Mouse (Mus musculus): ENCODE data around the gene Cgas.

Cgas gene

GRCm38 (mm10) chr9:78457026-78457425 is 14.0 kb upstream of the Cgas start:
- no peak for DNase-seq (ENCODE audit: low spot score)

- DNase-seq (ENCODE audit: low spot score) = peak; percentile 44
Measured at GRCm38 (mm10) chr9:78451382-78451781, 8.3 kb upstream of the Cgas start.

- no peak for DNase-seq (ENCODE audit: low spot score)
Measured at GRCm38 (mm10) chr9:78450404-78450803, 7.4 kb upstream of the Cgas start.

- peak; percentile 89 for DNase-seq (ENCODE audit: low spot score)
Measured at GRCm38 (mm10) chr9:78447973-78448873, 5.2 kb upstream of the Cgas start, which contains the start of the genes Mto1 and Gm17324. Gene Mto1, plus strand, starts transcription at chr9:78448208. Gene Gm17324, minus strand, starts transcription at chr9:78448786.

- DNase-seq (ENCODE audit: low spot score) = no peak
Measured at GRCm38 (mm10) chr9:78447606-78447972, 4.6 kb upstream of the Cgas start.

- DNase-seq (ENCODE audit: low spot score) = no peak
Measured at GRCm38 (mm10) chr9:78442237-78442578, 829 bp downstream of the Cgas start.

- DNase-seq (ENCODE audit: low spot score) = no peak
Measured at GRCm38 (mm10) chr9:78439426-78439825, 3.6 kb downstream of the Cgas start.

- DNase-seq (ENCODE audit: low spot score) = no peak
Measured at GRCm38 (mm10) chr9:78432471-78432870, 10.6 kb downstream of the Cgas start.

GRCm38 (mm10) chr9:78430486-78430885 is 12.6 kb downstream of the Cgas start:
- peak; percentile 16 for DNase-seq (ENCODE audit: low spot score)

- no peak for DNase-seq (ENCODE audit: low spot score)
Measured at GRCm38 (mm10) chr9:78429551-78429950, 13.5 kb downstream of the Cgas start.

GRCm38 (mm10) chr9:78428870-78429432 is 14.1 kb downstream of the Cgas start:
- DNase-seq (ENCODE audit: low spot score) = no peak

- DNase-seq (ENCODE audit: low spot score) = peak; percentile 7
Measured at GRCm38 (mm10) chr9:78428185-78428584, 14.9 kb downstream of the Cgas start.

- no peak for DNase-seq (ENCODE audit: low spot score)
Measured at GRCm38 (mm10) chr9:78427362-78427781, 15.7 kb downstream of the Cgas start.

- DNase-seq (ENCODE audit: low spot score) = no peak
Measured at GRCm38 (mm10) chr9:78401596-78401995, 41.4 kb downstream of the Cgas start.

- DNase-seq (ENCODE audit: low spot score) = no peak
Measured at GRCm38 (mm10) chr9:78400570-78400969, 42.5 kb downstream of the Cgas start.

GRCm38 (mm10) chr9:78396517-78396916 is 46.5 kb downstream of the Cgas start:
- DNase-seq (ENCODE audit: low spot score) = no peak

GRCm38 (mm10) chr9:78395630-78396351 is 47.2 kb downstream of the Cgas start, which contains the start of gene Ddx43:
Gene Ddx43, plus strand, starts transcription at chr9:78395777.
- DNase-seq (ENCODE audit: low spot score) = peak; percentile 12

- DNase-seq (ENCODE audit: low spot score) = no peak
Measured at GRCm38 (mm10) chr9:78395244-78395629, 47.8 kb downstream of the Cgas start.

- DNase-seq (ENCODE audit: low spot score) = no peak
Measured at GRCm38 (mm10) chr9:78394602-78395001, 48.4 kb downstream of the Cgas start.

- DNase-seq (ENCODE audit: low spot score) = no peak
Measured at GRCm38 (mm10) chr9:78393741-78394140, 49.3 kb downstream of the Cgas start.

- no peak for DNase-seq (ENCODE audit: low spot score)
Measured at GRCm38 (mm10) chr9:78389981-78390380, 53.1 kb downstream of the Cgas start.

- no peak for DNase-seq (ENCODE audit: low spot score)
Measured at GRCm38 (mm10) chr9:78386947-78387346, 56.1 kb downstream of the Cgas start.

- no peak for DNase-seq (ENCODE audit: low spot score)
Measured at GRCm38 (mm10) chr9:78385893-78386292, 57.1 kb downstream of the Cgas start.

All from lung, postnatal 25 days (tissue).